Comparison of ENCODE assay signal across 14 mouse cellular contexts in genomic region chr16:17753686-17754085, GRCm38 (mm10). TPM values are rescaled to one million over a fixed set of nuclear protein-coding genes. Genes with fewer than 3 reads are reported as not detected.
DNase-seq lines count a peak whose midpoint lies in the region; ATAC-seq and TF ChIP-seq lines count a peak whose summit lies in the region.
"Had no signal": no experiment of that assay in that cellular context is flagged by ENCODE, and none has a peak within 500 bp of the region (broad histone marks: within the 10 kb centered on the region; RNA-seq: fewer than 3 reads in every experiment).

No protein-coding gene starts in this region.

- TF ChIP-seq CTCF in gastrocnemius, adult 2 months (IDR thresholded peaks at IDR 0.05): no peak

- H3K36me3 ChIP-seq in embryonic facial prominence, embryonic 13.5 days: no peaks in the 10 kb centered on the region
- H3K36me3 ChIP-seq: forebrain, embryonic 12.5 days had no signal

- peak overlapping the region; percentile 72; the same call in 1 of the 2 replicates for H3K27ac ChIP-seq in embryonic facial prominence, embryonic 13.5 days
- no peak overlapping the region for H3K27ac ChIP-seq in gastrocnemius, adult 2 months
- H3K27ac ChIP-seq: forebrain, embryonic 12.5 days had no signal

- H3K4me2 ChIP-seq in embryonic facial prominence, embryonic 13.5 days: no peak overlapping the region
- H3K4me2 ChIP-seq: forebrain, embryonic 12.5 days had no signal

- WGBS in embryonic facial prominence, embryonic 13.5 days: 53% methylated on average over 1 of the region's 1 CpGs

- intact Hi-C loops in heart, postnatal 25 days (cut with DNase I): no loop called here
- intact Hi-C loops in gastrocnemius, adult 2 months (cut with DNase I): no loop called here

- no peak for ATAC-seq in embryonic facial prominence, embryonic 13.5 days (ENCODE audit: insufficient number of reproducible peaks, insufficient read depth, low FRiP score, low TSS enrichment, low read depth)

- no peak overlapping the region for H3K9ac ChIP-seq in embryonic facial prominence, embryonic 13.5 days
- H3K9ac ChIP-seq: forebrain, embryonic 12.5 days had no signal

- H3K9me3 ChIP-seq in embryonic facial prominence, embryonic 13.5 days: no peaks in the 10 kb centered on the region
- H3K9me3 ChIP-seq: forebrain, embryonic 12.5 days; megakaryocyte, embryonic 14.5 days had no signal

- peaks cover 6% of the 10 kb centered on the region for H3K4me1 ChIP-seq in embryonic facial prominence, embryonic 13.5 days
- H3K4me1 ChIP-seq: megakaryocyte, embryonic 14.5 days had no signal

- H3K4me3 ChIP-seq in embryonic facial prominence, embryonic 13.5 days: no peak overlapping the region
- H3K4me3 ChIP-seq in gastrocnemius, adult 2 months: no peak overlapping the region
- H3K4me3 ChIP-seq: forebrain, embryonic 12.5 days; megakaryocyte, embryonic 14.5 days had no signal

- H3K27me3 ChIP-seq in embryonic facial prominence, embryonic 13.5 days: no peaks in the 10 kb centered on the region

- DNase-seq in heart, adult 11 months: peak; percentile 93
- no peak for DNase-seq in heart, postnatal 25 days (ENCODE audit: low spot score)
- peak; percentile 6 for DNase-seq in lung, postnatal 10 days
- DNase-seq in lung, postnatal 36 days: no peak
- DNase-seq in heart, postnatal 4 days: peak; percentile 17
- no peak for DNase-seq in gastrocnemius, adult 2 months
- DNase-seq in thymus, postnatal 4 days: no peak
- DNase-seq: cerebellum, adult 9-10 months; kidney, adult 11 months; thymus, postnatal 36 days had no signal

RNA-seq across cellular contexts. Expression of gene Klhl22, which starts 5.7 kb away (rescaled TPM):
- 10 to 100 TPM; 16.1 to 16.7 TPM for total RNA-seq in heart, postnatal 25 days (2021)
- polyA plus RNA-seq in embryonic facial prominence, embryonic 13.5 days (2015; fragmentation: Nextera tagmentation; extraction: Ambion mirVana): 88.8 and 97.7 TPM in 2 replicates
- 10 to 100 TPM; 24.6 to 25.1 TPM for total RNA-seq in heart, postnatal 4 days (2021)
- 10 to 100 TPM; 20.5 to 23.6 TPM for total RNA-seq in gastrocnemius, adult 2 months (2021)

RNA-seq across cellular contexts. Expression of gene Med15, which starts 21.0 kb away (rescaled TPM):
- 10 to 100 TPM; 24.5 to 26.6 TPM for total RNA-seq in heart, postnatal 25 days (2021)
- polyA plus RNA-seq in embryonic facial prominence, embryonic 13.5 days (2015; fragmentation: Nextera tagmentation; extraction: Ambion mirVana): 53.3 and 56.4 TPM in 2 replicates
- total RNA-seq in heart, postnatal 4 days (2021): 10 to 100 TPM; 40.4 to 44.4 TPM
- 10 to 100 TPM; 20.2 to 20.5 TPM for total RNA-seq in gastrocnemius, adult 2 months (2021)

RNA-seq across cellular contexts. Expression of gene Scarf2, which starts 43.4 kb away (rescaled TPM):
- total RNA-seq in heart, postnatal 25 days (2021): 1 to 10 TPM; 5.1 to 5.6 TPM
- polyA plus RNA-seq in embryonic facial prominence, embryonic 13.5 days (2015; fragmentation: Nextera tagmentation; extraction: Ambion mirVana): 30.9 and 39.0 TPM in 2 replicates
- 10 to 100 TPM; 16.6 to 17.7 TPM for total RNA-seq in heart, postnatal 4 days (2021)
- total RNA-seq in gastrocnemius, adult 2 months (2021): 1 to 10 TPM; 3.6 to 5.2 TPM
- total RNA-seq: neutrophil, adult 5-6 weeks had no signal

Comparison
In these comparisons a context has a peak if more than half of its experiments do, and no peak if none do; other contexts are left out.
1. DNase-seq: peak in heart, adult 11 months (single experiment), lung, postnatal 10 days (single experiment) and heart, postnatal 4 days (single experiment); none in heart, postnatal 25 days (single experiment), lung, postnatal 36 days (single experiment), gastrocnemius, adult 2 months (single experiment) and thymus, postnatal 4 days (single experiment).